Mouse (Mus musculus) midbrain, embryonic 10.5 days (tissue): ENCODE results near the gene Pla2g4a. TPM values are rescaled to one million over a fixed set of nuclear protein-coding genes. Genes with fewer than 3 reads are reported as not detected.

Source experiments
- DNase-seq: peaks from one replicate; pipeline ENCODE4 v3.0.0-alpha.2; 2017; ENCODE audit warnings: low spot score
- H3K27ac ChIP-seq: fragments of 300-500 bp; sonication (generic); replicated peaks from 2 replicates; pipeline ENCODE4 v1.5.1; 2016; ENCODE audit warnings: mild to moderate bottlenecking
- H3K27me3 ChIP-seq: fragments of 300-500 bp; sonication (generic); 2 replicates; pipeline ENCODE4 v1.6.1; 2016; ENCODE audit warnings: low read depth, mild to moderate bottlenecking; ENCODE audit not compliant: poor library complexity, severe bottlenecking
- H3K36me3 ChIP-seq: fragments of 300-500 bp; sonication (generic); 2 replicates; pipeline ENCODE4 v1.6.1; 2016; ENCODE audit warnings: mild to moderate bottlenecking, moderate library complexity
- H3K4me1 ChIP-seq: fragments of 300-500 bp; sonication (generic); 2 replicates; pipeline ENCODE4 v1.6.1; 2016
- H3K4me3 ChIP-seq: fragments of 300-500 bp; sonication (generic); 2 replicates; pipeline ENCODE4 v1.5.1; 2016; ENCODE audit warnings: mild to moderate bottlenecking, moderate library complexity
- H3K9me3 ChIP-seq: fragments of 300-500 bp; sonication (generic); replicated peaks from 2 replicates; pipeline ENCODE4 v1.6.1; 2016; ENCODE audit warnings: mild to moderate bottlenecking
- WGBS: fragments of 180-500 bp; shearing (Covaris S2); methylation state at CpG from one replicate; pipeline ENCODE4 v1.1.7; 2016; 5-methylcytosine and 5-hydroxymethylcytosine counted together
- polyA plus RNA-seq: library from polyadenylated mRNA; unstranded; fragments of >200 nt; fragmentation: Nextera tagmentation; extraction: Ambion mirVana; gene quantifications from 2 replicates; pipeline ENCODE4 v1.2.1, GENCODE M21; 2016

The Pla2g4a gene
- polyA plus RNA-seq, 1 experiment from 2014 or later = 4.4 TPM

DNA sequence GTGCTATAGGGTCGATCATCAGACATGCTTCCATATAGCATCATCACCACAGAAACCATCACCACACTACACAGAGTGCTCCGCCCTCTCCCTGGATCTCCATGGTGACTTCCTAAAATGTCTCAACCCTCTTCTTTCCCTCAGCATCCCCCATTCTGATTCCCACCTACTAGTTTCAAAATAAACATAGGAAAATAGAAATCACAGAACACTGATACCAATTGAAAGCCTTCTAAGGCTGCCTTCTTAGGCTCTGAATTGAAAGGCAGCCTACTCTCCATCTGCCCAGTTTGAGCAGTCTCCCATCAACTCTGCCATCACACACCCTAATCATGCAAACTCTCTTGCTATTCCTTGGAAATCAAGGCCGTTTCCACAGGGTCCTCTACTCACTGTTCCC lies 94.9 kb downstream of the Pla2g4a start:
- Histone ChIP-seq H3K27me3 (no peaks in the 10 kb centered on the region), H3K27ac (no peak overlapping the region), H3K4me1 (no peaks in the 10 kb centered on the region), H3K9me3 (no peaks in the 10 kb centered on the region), H3K4me3 (no peak overlapping the region), H3K36me3 (no peaks in the 10 kb centered on the region)
- WGBS = 88% methylated on average over 3 of the region's 3 CpGs
- no peak for DNase-seq

DNA sequence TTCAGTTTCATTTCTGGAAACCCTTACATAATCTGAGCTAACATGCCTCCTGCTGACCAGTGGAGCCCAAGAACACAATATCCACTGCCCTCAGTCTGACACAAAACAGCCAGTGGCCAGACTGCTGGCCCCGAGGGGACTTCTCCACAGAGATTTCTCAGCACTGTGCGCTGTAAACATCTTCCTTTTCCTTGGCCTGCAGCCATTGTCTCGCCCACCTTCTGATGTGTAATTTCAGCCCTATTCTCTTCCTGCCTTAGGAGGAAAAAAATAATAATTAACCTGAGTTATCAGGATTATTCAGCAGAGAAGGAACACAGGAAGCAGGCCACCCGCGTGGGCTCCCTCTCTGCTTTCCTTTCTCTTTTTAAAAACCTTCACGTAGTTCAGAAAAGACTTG lies 98.3 kb downstream of the Pla2g4a start:
- H3K27ac ChIP-seq = no peak overlapping the region
- WGBS = 65% methylated on average over 6 of the region's 6 CpGs
- DNase-seq = no peak
- no peaks in the 10 kb centered on the region for H3K36me3 ChIP-seq
- H3K9me3 ChIP-seq = no peaks in the 10 kb centered on the region
- H3K4me3 ChIP-seq = no peak overlapping the region
- H3K4me1 ChIP-seq = no peaks in the 10 kb centered on the region
- H3K27me3 ChIP-seq = no peaks in the 10 kb centered on the region

DNA sequence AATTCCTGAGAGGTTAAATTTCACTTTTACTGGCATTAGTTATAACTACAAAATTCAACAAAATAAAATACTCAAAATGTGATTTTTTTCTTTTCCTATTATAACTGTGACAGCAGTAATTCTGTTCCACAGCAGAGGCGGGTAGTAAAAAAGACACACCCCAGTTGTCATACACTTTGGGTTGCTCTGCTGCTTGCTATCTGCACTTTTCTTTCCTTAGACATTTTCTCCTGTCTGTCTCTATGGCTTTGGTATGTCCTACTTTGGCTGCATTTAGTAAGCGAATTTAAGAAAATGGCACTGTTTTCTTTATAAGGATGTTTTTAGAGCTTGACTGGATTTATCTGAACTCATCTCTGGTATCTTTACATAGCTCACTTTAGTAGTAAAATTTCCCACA lies 98.9 kb downstream of the Pla2g4a start:
- DNase-seq = no peak
- 89% methylated on average over 2 of the region's 2 CpGs for WGBS

DNA sequence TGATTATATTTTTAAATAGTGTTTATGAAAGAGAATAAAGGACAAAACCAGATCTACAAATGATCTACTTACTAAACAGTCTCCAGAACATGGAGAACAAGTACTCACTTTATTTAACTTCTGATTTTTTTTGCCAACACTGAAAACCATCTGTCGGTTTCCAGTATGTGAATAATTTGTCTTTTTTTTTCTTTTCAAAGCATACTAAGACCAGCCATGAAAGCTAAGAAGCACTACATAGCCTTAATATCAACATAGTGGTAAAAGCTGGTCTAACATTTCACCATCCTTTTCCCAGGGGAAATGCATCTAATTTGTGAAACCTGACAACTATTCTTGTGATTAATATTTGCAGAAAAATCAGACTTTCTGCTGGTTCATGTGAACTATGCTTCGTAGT lies 99.5 kb downstream of the Pla2g4a start:
- DNase-seq = no peak
- Histone ChIP-seq H3K9me3 (no peaks in the 10 kb centered on the region), H3K4me1 (no peaks in the 10 kb centered on the region), H3K27me3 (no peaks in the 10 kb centered on the region), H3K27ac (no peak overlapping the region), H3K4me3 (no peak overlapping the region), H3K36me3 (no peaks in the 10 kb centered on the region)
- WGBS = 88% methylated on average over 2 of the region's 2 CpGs

More for the DNA sequence above, 98.9 kb downstream of the Pla2g4a start:
- Histone ChIP-seq H3K27ac (no peak overlapping the region), H3K27me3 (no peaks in the 10 kb centered on the region), H3K4me1 (no peaks in the 10 kb centered on the region), H3K4me3 (no peak overlapping the region), H3K9me3 (no peaks in the 10 kb centered on the region), H3K36me3 (no peaks in the 10 kb centered on the region)

DNA sequence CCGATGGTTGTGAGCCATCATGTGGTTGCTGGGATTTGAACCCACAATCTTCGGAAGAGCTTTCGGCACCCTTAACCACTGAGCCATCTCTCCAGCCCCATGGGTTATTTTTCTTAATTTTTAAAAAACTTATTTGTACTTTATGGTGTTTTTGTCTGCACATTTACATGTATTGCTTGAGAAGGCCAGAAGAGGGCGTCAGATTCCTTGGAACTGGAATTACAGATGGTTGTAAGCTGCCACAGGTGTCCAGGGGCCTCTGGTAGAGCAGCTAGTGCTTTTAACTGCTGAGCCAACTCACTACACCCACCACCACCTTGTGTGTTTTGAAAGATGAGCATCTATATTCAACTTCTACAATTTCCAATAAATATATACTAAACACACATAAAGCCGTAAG lies 102.4 kb downstream of the Pla2g4a start:
- Histone ChIP-seq H3K4me1 (no peaks in the 10 kb centered on the region), H3K9me3 (no peaks in the 10 kb centered on the region), H3K27ac (no peak overlapping the region), H3K4me3 (no peak overlapping the region), H3K36me3 (no peaks in the 10 kb centered on the region), H3K27me3 (no peaks in the 10 kb centered on the region)
- 74% methylated on average over 5 of the region's 5 CpGs for WGBS
- DNase-seq = no peak

DNA sequence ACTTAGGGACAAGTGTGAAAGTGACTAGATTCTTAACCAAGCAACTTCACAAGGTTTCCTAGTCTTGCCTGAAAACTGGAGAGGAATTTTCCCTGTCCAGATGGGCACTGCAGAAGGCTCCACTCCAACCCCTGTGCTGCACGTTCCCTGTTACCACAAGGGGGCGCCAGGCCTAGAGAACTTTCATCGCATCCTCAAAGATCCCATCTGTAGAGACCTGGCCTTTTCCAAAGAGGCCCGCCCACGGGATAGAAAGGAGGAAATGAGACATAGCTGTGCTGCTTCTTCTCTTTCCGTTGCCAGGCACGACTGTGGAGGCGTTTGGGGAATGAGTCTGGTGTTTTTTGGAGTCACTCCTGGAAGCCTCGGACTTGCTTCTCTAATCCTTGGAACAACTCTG lies 104.4 kb downstream of the Pla2g4a start:
- no peaks in the 10 kb centered on the region for H3K9me3 ChIP-seq
- H3K36me3 ChIP-seq = no peaks in the 10 kb centered on the region
- H3K27ac ChIP-seq = no peak overlapping the region
- no peaks in the 10 kb centered on the region for H3K4me1 ChIP-seq
- no peaks in the 10 kb centered on the region for H3K27me3 ChIP-seq
- no peak overlapping the region for H3K4me3 ChIP-seq
- WGBS = 21% methylated on average over 9 of the region's 9 CpGs
- DNase-seq = peak; percentile 46

DNA sequence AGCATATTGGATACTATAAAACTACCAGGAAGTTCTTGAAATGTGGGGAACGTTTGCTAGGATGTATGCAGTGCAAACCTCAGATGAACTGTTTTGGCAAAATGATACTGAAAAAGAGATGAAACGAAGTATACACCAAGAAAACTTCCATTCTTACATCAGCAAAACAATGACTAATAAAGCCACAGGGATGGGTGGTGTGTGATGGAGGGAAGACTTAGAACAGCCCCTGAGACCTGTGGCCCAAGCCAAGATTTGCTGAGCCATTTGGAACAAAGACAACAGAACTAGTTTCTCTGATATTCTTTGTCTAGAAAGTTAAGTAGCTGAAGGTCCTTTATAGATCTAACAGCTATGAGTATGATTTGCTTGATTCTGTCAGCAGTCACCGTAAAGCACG lies 105.5 kb downstream of the Pla2g4a start:
- 87% methylated on average over 4 of the region's 4 CpGs for WGBS
- H3K36me3 ChIP-seq = no peaks in the 10 kb centered on the region
- DNase-seq = no peak
- H3K4me3 ChIP-seq = no peak overlapping the region
- H3K9me3 ChIP-seq = no peaks in the 10 kb centered on the region
- H3K27me3 ChIP-seq = no peaks in the 10 kb centered on the region
- no peaks in the 10 kb centered on the region for H3K4me1 ChIP-seq
- H3K27ac ChIP-seq = no peak overlapping the region

DNA sequence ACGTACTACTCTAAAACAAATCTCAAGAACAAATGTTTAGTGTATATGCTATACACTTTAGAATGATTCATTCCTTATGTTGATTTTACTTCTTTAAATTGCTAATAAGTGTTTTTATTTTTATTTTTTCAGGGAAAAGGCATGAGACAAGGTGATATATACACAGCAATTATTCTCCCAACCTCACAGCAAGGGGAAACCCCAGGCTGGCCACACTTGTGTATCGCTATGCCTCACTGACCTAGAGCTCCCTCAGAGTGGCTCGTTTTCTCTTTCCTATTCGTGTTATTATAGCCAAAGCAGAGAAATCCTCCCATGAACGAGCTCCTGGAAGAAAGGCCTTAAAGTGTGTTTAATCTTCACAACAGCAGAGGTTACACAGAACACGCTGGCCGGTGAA lies 106.2 kb downstream of the Pla2g4a start:
- no peak for DNase-seq
- no peaks in the 10 kb centered on the region for H3K27me3 ChIP-seq
- H3K4me1 ChIP-seq = no peaks in the 10 kb centered on the region
- WGBS = 82% methylated on average over 7 of the region's 7 CpGs
- no peak overlapping the region for H3K27ac ChIP-seq
- H3K9me3 ChIP-seq = no peaks in the 10 kb centered on the region
- no peak overlapping the region for H3K4me3 ChIP-seq
- no peaks in the 10 kb centered on the region for H3K36me3 ChIP-seq

DNA sequence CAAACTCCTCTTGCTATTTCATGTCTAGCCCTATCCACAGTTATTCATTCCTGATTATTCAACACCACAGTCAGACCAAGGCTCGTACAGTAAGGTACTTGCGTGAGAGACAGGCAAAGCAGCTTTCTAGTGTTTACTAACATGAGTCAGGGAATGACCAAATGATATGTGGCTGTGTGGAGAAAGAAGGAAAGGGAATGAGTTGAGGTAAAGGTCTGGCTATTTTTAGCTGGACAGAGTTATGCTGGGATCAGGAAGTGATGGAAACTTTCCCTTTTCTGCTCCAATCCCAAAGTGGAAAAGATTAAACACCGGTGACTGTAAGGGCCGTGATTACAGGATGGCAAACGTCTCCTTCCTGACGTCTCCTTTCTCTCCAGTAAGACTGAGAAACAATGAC lies 114.4 kb downstream of the Pla2g4a start:
- no peak for DNase-seq
- no peak overlapping the region for H3K27ac ChIP-seq
- 84% methylated on average over 6 of the region's 6 CpGs for WGBS
- no peaks in the 10 kb centered on the region for H3K27me3 ChIP-seq
- no peaks in the 10 kb centered on the region for H3K4me1 ChIP-seq
- no peaks in the 10 kb centered on the region for H3K36me3 ChIP-seq
- no peaks in the 10 kb centered on the region for H3K9me3 ChIP-seq
- H3K4me3 ChIP-seq = no peak overlapping the region

DNA sequence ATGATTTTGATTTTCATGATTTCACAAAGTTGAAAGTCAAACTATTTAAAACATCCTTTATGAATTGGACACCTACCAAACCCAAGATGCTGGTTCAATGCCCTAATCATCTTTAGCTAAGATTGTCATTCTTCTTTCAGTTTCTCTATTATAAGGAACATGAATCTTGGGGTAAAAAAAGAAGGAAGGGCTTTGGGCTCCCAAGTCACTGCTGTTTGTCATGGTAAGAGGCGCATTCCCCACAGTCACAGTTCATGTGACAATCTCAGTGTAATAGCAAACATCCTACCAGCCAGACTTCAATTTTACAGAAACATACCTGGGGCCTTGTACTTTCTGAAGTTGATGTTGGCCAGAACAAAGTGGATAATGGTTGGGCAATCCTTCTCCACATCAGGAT lies 119.2 kb downstream of the Pla2g4a start:
- no peak overlapping the region for H3K27ac ChIP-seq
- 88% methylated on average over 1 of the region's 1 CpGs for WGBS
- H3K4me1 ChIP-seq = no peaks in the 10 kb centered on the region
- no peak overlapping the region for H3K4me3 ChIP-seq
- H3K27me3 ChIP-seq = no peaks in the 10 kb centered on the region
- H3K9me3 ChIP-seq = no peaks in the 10 kb centered on the region
- H3K36me3 ChIP-seq = no peaks in the 10 kb centered on the region
- no peak for DNase-seq

DNA sequence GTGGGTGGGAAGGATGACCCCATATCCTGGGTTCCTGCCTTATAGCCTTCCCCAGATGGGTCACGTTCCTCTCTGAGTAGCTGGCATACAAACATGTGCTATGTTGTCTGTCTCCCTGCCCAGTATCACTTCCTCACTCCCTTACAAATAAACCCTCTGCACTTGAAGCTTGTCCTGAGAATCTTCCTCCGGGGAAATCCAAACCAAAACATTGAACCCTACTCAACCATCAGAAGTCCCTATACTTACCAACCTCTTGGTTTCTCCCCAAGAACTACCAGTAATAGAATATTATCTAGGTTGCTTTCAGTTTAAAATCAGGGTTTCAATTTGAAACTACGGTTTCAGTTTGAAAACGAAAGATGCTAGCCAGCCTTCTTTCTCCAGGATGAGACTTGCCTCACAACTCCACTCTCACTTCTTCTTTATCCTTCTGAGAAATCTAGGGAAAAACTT lies 120.1 kb downstream of the Pla2g4a start:
- DNase-seq = no peak
- H3K9me3 ChIP-seq = no peaks in the 10 kb centered on the region
- H3K4me1 ChIP-seq = no peaks in the 10 kb centered on the region
- H3K4me3 ChIP-seq = no peak overlapping the region
- no peaks in the 10 kb centered on the region for H3K27me3 ChIP-seq
- WGBS = 88% methylated on average over 4 of the region's 4 CpGs
- no peaks in the 10 kb centered on the region for H3K36me3 ChIP-seq
- no peak overlapping the region for H3K27ac ChIP-seq

DNA sequence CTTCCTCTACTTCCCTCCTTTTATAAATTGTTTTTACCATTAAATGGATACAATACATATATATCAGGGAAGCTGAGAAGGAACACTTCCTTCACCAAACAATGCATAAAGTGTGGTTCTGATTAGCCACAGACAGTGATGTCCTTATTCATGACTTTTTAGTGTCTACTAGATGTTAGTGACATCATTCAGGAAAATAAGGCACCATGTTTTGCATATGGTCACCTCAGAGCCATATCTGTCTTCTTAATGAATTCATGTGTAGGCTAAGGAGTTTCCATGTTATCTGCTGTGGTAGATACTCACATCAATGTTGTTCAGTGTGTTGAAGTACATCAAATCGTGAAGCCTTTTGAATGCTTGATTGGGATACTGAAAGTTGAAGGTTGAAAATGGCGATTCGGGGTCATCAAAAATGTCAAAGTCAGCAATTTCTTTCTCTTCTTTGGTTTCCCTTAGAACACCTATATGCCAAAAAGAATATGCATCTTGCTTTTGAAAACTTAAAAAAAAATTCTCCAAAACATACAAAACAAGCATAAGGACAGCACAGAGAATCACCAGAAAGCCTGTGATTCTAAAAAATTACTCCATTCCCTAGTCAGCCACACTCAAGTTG lies 120.7 kb downstream of the Pla2g4a start:
- no peaks in the 10 kb centered on the region for H3K27me3 ChIP-seq
- no peak for DNase-seq
- no peaks in the 10 kb centered on the region for H3K36me3 ChIP-seq
- 92% methylated on average over 3 of the region's 3 CpGs for WGBS
- no peak overlapping the region for H3K27ac ChIP-seq
- no peak overlapping the region for H3K4me3 ChIP-seq
- H3K9me3 ChIP-seq = no peaks in the 10 kb centered on the region
- H3K4me1 ChIP-seq = no peaks in the 10 kb centered on the region

DNA sequence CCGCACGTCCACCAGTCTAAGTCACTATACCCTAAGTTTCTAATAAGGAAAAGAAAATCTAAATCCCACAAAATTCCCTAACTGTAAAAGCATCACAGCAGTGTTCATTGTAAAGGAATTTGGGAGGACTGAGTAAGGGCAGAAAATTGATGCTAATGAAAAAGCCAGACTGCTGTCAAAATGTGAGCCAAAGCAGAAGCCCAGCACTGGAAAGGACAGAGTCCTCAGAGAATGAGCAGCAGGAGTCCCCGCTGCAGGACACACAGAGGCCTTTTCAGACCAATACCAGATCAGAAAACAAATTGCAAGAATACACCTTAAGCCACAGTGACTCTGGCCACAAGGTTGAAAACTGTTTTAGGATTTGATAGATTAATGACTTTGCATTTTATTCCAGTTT lies 124.6 kb downstream of the Pla2g4a start:
- no peaks in the 10 kb centered on the region for H3K4me1 ChIP-seq
- no peak overlapping the region for H3K27ac ChIP-seq
- DNase-seq = no peak
- H3K36me3 ChIP-seq = no peaks in the 10 kb centered on the region
- H3K4me3 ChIP-seq = no peak overlapping the region
- no peaks in the 10 kb centered on the region for H3K27me3 ChIP-seq
- H3K9me3 ChIP-seq = no peaks in the 10 kb centered on the region
- WGBS = 87% methylated on average over 3 of the region's 3 CpGs

DNA sequence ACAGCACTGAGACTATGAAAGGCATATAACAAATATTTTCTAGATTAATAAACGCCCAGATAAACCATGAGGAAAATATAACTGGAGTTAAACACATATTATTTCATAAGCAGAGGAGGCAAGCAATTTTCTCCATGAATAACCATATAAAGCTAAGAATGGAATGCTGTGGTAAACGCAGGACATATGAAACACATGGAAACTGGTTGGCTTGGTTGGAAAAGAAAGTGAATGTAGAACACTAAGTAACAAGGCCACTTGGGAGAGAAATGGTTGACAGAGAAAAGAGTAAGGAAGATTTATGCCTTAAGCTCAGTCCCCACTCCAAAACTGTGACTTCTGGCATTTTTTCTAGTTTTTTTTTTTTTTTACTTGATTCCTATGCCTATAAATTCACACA lies 127.2 kb downstream of the Pla2g4a start:
- Histone ChIP-seq H3K27ac (no peak overlapping the region), H3K4me1 (no peaks in the 10 kb centered on the region), H3K36me3 (no peaks in the 10 kb centered on the region), H3K4me3 (no peak overlapping the region), H3K9me3 (no peaks in the 10 kb centered on the region), H3K27me3 (no peaks in the 10 kb centered on the region)
- no peak for DNase-seq
- 83% methylated on average over 2 of the region's 2 CpGs for WGBS
